Mouse (Mus musculus) brain, embryonic 18.5 days (tissue): ENCODE data around the gene Fbxw8.

Experiments used
- DNase-seq: peaks from one replicate; pipeline ENCODE4 v3.0.0-alpha.2; 2012; ENCODE audit warnings: low read depth, low spot score

Fbxw8 gene

GRCm38 (mm10) chr5:118023053-118023452, 132.2 kb downstream of the Fbxw8 start:
- DNase-seq, result no peak

- no peak for DNase-seq
These were observed 135.4 kb downstream of the Fbxw8 start for GRCm38 (mm10) chr5:118019905-118020304.

- no peak for DNase-seq
These were observed 137.7 kb downstream of the Fbxw8 start for GRCm38 (mm10) chr5:118017527-118017926.

GRCm38 (mm10) chr5:118015669-118016068, 139.6 kb downstream of the Fbxw8 start:
- DNase-seq, result no peak

GRCm38 (mm10) chr5:118015028-118015427, 140.2 kb downstream of the Fbxw8 start:
- no peak for DNase-seq
